Mouse (Mus musculus): ENCODE measurements around the gene Elmo1.

Gene Elmo1

GRCm38 (mm10) chr13:20207126-20207525 is 116.7 kb downstream of the Elmo1 start:
- DNase-seq (ENCODE audit: low spot score), result no peak

- DNase-seq (ENCODE audit: low spot score), result peak; percentile 22
Measured at GRCm38 (mm10) chr13:20207950-20208642, 117.7 kb downstream of the Elmo1 start.

- DNase-seq (ENCODE audit: low spot score), result no peak
Measured at GRCm38 (mm10) chr13:20208867-20209266, 118.5 kb downstream of the Elmo1 start.

- no peak for DNase-seq (ENCODE audit: low spot score)
Measured at GRCm38 (mm10) chr13:20211780-20212179, 121.4 kb downstream of the Elmo1 start.

- DNase-seq (ENCODE audit: low spot score), result no peak
Measured at GRCm38 (mm10) chr13:20212665-20213064, 122.3 kb downstream of the Elmo1 start.

- DNase-seq (ENCODE audit: low spot score), result no peak
Measured at GRCm38 (mm10) chr13:20213861-20214260, 123.5 kb downstream of the Elmo1 start.

- DNase-seq (ENCODE audit: low spot score), result no peak
Measured at GRCm38 (mm10) chr13:20217453-20218090, 127.2 kb downstream of the Elmo1 start.

GRCm38 (mm10) chr13:20218126-20218525 is 127.7 kb downstream of the Elmo1 start:
- DNase-seq (ENCODE audit: low spot score), result no peak

- no peak for DNase-seq (ENCODE audit: low spot score)
Measured at GRCm38 (mm10) chr13:20220414-20220813, 130.0 kb downstream of the Elmo1 start.

- no peak for DNase-seq (ENCODE audit: low spot score)
Measured at GRCm38 (mm10) chr13:20227923-20228705, 137.7 kb downstream of the Elmo1 start.

- DNase-seq (ENCODE audit: low spot score), result peak; percentile 37
Measured at GRCm38 (mm10) chr13:20231837-20232728, 141.7 kb downstream of the Elmo1 start.

- DNase-seq (ENCODE audit: low spot score), result no peak
Measured at GRCm38 (mm10) chr13:20233707-20234106, 143.3 kb downstream of the Elmo1 start.

GRCm38 (mm10) chr13:20237615-20238014 is 147.2 kb downstream of the Elmo1 start:
- no peak for DNase-seq (ENCODE audit: low spot score)

GRCm38 (mm10) chr13:20238146-20238545 is 147.8 kb downstream of the Elmo1 start:
- no peak for DNase-seq (ENCODE audit: low spot score)

- DNase-seq (ENCODE audit: low spot score), result no peak
Measured at GRCm38 (mm10) chr13:20238743-20239142, 148.3 kb downstream of the Elmo1 start.

- DNase-seq (ENCODE audit: low spot score), result no peak
Measured at GRCm38 (mm10) chr13:20250069-20250668, 159.8 kb downstream of the Elmo1 start.

GRCm38 (mm10) chr13:20254911-20255310 is 164.5 kb downstream of the Elmo1 start:
- no peak for DNase-seq (ENCODE audit: low spot score)

GRCm38 (mm10) chr13:20255380-20255779 is 165.0 kb downstream of the Elmo1 start:
- no peak for DNase-seq (ENCODE audit: low spot score)

- no peak for DNase-seq (ENCODE audit: low spot score)
Measured at GRCm38 (mm10) chr13:20256613-20257012, 166.2 kb downstream of the Elmo1 start.

GRCm38 (mm10) chr13:20257562-20258525 is 167.4 kb downstream of the Elmo1 start:
- DNase-seq (ENCODE audit: low spot score), result no peak
